Mouse (Mus musculus) retina, postnatal 1 day (tissue): ENCODE data around the gene Aimp2.

Experiments
- DNase-seq: peaks from one replicate; pipeline ENCODE4 v3.0.0-alpha.2; 2012

The Aimp2 gene

DNA sequence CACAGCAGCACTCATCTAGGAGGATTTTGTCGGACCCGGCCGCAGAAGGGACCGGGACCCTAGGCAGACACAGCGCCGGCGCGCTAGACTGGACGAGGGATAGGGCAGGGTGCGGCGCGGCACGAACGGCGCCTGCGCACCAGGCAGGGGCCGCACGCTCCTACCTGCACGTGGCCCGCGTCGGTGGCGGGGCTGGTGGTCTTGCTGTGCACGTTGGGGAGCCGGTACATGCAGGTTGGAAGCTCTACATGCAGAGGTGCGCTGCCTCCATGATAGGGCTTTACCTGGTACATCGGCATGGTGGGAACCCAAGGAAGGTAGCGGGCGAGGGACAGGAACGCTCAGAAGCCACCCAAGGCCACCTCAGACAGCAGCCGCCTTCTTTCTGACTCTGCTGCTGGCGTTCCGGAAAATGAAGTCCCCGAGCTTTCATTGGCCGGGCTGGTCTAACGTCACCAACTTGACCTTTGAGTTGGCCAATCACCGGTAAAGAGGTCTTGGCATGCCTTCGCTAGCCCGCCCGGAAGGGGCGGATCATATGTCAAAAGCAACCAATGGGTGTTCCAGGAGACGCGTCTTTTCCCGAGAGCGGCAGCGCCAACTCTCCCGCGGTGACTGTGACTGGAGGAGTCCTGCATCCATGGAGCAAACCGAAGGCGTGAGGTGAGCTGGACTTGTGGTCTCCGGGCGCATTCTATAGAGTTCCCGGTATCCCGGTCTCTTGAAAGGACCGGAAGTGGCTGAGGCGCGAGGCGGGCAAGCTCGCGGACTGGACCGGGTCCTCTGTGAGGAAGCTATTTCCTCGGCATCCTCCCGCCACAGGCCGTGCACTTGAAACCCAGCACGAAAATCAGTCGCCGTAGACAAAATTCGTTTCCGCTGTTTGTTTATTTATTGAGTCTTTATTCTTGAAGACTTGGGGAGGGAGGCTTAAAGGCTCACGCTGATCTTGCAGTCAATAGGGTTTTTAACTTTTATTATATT is at the start of gene Aimp2, which contains the start of gene Pms2:
Gene Aimp2, minus strand, starts transcription at position 431 of the 984 bp plus-strand sequence.
Gene Pms2, plus strand, starts transcription at position 548 of the 984 bp plus-strand sequence.
- DNase-seq: peak; percentile 99

DNA sequence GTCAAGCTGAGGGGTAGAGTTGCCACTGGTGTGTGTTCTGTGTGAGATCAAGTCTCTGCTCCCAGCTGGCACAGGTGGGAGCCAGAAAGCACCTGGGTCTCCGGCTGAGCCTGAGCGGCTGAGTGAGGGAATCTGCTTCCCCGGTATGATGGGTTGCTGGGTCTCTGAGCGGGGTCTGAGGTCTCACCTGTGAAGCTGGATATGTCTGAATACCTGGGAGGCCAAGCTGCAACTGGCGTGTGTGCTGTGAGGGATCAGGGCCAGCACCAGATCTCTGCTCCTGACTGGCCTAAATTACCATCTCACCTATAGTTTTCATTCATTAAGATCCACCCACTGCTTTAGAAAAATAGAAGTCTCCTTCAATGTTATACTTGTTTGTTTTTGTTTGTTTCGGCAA is 47.5 kb upstream of the Aimp2 start:
- no peak for DNase-seq

DNA sequence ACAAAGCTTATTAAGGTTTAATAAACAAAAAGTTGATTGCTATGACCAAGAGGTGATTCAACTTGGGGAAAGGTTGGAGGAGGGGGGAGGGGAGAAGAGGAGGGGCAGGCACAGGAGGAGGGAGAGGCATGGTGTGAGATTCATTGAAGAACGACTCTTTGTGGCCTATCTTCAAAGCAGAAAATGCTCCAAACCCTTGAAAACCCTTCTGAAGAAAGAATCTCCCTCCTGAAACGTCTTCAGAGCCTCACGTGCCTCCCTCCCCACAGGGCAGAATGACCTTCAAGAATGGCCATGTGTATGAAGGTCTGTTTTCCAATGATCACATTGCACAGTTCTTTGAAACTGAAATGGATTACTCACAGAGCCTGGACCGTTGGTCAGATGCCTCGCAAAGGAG is 40.4 kb upstream of the Aimp2 start:
- no peak for DNase-seq

DNA sequence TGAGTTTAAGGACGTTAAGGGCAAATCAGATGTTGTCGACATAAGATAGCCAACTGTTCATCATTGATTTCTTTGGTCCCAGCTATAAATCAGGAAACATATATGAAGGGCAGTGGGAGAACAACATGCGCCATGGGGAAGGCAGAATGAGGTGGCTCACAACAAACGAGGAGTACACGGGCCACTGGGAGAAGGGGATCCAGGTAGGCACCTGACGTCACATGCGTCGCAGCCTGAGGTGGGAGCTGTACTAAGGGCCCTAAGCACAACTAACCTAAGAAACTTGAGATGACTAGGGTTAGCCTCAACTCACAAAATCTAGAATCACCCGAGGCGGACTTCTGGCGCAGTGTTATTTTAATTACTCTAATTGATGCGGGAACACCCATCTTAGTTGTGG is 38.7 kb upstream of the Aimp2 start:
- DNase-seq: no peak

DNA sequence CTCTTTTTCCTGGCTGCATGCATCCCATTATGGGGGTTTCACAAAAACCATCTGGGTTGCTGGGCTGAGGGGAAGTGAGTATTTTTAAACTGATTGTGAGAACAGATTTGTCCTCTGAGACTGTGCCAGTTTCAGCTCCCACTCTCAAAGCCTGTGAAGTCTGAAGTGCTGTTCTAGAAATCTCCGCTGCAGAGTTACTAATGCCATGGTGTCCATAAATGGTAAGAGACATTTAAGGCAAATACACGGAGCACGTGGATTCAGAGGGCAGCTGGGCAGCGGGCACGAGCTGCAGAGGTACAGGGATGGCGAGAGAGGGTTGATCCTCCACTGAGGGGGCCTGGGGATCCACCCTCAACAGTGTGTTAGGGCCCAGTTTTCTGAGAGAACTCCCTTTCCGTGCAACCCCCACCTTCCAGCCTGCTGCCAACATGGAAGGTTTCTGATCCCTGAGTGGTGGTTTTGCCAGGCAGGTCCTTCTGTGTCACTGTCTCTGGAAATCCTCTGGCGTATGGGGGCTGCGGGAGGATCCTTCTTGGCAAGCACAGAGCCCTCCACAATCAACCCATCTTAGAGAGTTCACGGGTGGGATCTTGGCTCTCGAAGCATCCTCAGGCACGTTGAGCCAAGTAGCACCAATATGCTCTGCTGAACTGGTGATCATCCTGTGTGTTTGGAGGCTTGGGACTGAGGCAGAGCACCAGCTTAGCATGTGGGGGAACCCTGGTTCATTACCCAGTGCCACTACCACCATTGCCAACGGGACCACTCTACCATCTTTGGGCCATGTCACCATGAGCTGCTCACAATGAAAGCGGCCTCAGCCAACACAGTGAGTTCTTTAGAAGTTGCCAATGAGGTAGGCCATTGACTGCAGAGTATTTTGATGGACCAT is 33.8 kb upstream of the Aimp2 start:
- no peak for DNase-seq

DNA sequence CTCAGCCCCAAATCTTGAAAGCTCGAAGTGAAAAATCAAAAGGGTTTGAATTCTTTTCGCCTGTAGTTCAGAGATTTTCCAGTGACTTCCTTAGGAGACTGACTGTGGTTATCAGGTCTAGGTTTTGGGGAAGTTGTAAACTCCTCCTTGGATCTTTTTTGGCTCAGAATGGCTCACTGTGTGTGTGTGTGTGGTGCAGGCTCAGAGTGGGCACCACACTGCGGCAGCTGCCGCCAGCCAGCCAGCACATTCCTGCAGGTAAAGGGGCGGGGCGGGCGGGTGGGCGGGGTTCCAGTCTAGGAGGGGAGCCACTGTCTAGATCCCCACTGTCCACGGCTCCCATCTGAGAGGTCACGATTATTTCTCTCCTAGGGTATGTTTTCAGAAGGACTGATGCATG is 31.9 kb upstream of the Aimp2 start:
- DNase-seq: no peak

DNA sequence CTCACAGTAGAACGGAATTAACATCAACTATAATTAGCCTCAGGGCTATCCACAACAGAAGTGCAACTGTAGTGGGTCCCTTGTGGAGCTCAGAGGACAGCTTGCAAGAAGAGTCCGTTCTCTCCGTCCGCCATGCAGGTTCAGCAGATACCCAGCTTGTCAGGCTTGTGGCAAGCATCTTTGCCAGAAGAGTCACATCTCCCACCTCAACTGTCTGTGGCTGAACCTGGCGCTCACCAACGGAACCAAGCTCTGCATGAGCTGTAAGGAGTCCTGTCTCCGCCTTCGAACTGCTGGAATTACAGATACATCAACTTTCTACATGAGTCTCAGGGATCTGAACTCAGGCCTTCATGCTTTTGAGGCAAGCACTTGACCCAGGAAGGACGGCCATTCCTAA is 26.5 kb upstream of the Aimp2 start:
- DNase-seq: no peak

DNA sequence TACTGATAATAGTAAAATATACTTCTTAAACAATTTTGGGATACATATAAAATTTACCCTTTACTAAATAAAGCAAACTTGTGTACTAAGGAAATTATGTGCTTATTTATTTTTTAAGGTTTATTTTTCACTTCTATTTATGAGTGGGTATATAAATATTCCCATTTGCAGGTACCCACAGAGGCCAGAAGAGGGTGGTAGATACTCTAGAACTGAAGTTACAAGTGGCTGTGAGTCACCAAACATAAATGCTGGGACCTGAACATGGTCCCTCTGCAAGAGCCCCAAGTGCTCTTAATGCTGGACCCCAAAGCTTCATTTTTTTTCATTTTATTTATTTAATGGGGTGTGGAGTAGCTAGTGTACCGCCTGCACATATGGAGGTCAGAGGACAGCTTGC is 24.2 kb upstream of the Aimp2 start:
- DNase-seq: no peak

DNA sequence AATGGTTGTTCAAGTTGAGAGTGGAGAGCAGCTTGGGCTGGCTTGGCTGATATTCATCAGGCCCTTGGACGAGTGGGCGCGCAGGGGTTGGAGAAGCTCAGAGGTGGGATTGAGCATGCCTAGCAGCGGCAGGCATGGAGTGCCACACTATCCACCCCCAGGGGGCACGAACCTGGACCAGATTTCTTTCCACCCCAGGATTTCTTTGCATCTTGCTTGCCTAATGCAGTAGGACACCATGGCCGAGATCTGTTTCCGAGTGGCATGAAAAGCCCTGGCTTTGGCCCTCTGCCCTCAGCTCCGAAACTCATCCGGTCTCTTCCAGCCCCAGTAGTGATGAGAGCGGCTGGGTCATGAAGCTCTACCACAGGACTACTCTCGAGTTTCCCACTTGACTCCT is 23.8 kb upstream of the Aimp2 start:
- DNase-seq: no peak

DNA sequence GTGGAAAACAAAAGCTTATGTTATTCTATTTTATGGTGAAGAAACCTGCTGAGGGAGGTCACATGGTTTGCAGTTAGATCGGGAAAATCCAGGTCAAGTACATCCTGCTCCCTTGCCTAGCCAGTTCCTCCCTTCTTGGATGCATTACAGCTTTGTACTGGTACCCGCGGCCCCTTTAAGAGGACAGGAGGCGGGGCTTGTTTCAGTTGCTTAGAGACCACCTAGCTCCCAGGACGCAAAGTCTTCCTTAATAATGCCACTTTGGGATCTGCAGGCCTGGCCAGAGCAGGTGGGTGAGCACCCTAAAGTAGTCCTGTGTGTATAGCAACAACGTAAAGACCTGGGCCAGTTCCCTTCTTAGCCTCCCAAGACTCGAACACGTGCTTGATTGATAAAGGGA is 23.2 kb upstream of the Aimp2 start, which contains the start of gene Rsph10b:
Gene Rsph10b, plus strand, starts transcription at position 205 of the 400 bp plus-strand sequence.
- peak; percentile 39 for DNase-seq

DNA sequence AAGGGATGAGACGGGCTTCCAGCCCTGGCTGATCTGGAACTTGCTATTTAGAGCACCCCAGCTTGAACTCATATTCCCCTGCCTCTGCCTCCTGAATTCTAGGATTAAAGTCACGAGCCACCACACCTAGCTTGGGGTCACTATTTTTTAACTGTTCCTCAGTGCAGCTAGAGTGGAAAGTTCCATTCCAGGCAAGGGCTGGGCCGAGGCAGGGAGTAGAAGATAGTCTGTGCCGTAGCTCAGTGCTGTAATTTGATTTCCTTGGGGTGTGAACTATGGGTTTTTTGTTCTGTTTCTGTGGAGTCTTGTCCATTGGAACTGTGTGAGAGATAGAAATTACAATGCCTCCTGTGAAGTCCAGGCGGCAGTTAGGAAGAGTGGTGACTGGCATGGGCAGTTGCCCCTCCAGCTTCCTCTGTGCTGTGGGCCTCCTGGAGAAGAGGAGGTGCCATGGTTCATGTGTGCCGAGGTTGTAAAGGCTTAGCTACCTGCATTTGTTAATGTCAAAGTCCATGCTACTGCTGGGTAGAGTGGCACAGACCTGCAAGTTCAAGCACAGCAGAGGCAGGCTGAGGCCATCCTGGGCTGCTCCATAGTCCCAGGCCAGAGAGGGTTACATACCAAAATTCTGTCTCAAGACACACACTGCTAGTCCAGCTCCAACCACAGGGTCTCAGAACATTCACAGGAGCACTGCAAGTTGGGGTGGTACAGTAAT is 22.4 kb upstream of the Aimp2 start:
- no peak for DNase-seq

DNA sequence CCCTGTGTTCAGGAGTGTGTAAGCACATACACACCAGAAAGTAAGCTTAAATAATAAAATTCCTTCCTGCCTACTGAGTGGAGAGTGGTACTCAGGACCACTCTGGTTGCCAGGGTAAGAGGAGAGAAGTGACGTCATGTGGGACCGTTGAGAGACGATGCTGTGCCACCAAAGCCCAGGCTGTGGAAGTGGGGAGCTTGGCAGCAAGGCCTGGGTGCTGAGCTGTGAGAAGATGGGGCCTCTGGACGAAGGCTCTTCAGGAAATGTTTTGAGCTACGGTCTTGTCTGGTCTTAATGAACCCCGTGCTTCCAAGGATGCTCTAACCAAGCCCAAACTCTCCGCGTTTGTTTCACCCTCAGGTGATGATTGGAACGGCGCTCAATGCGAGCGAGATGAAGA is 21.0 kb upstream of the Aimp2 start:
- DNase-seq: no peak

DNA sequence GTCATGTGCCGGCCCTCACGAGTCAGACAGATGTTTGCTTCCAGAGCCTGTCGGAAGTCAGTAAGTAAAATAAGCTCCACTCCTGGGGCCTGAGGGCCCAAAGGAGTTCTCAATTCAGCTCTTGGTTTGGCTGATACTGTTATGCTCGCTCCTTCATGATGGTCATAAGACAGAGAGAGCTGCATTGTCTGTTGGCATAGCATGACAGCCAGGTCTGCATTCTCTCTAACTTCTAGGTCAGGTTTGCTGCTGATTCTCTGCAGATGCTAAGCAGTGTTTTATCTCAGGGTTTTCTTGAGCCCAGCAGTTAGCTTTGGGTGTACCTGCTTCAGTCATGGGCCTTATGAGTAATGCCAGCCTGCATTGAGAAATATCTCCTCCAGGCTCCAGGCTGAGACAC is 19.6 kb upstream of the Aimp2 start:
- DNase-seq: no peak

DNA sequence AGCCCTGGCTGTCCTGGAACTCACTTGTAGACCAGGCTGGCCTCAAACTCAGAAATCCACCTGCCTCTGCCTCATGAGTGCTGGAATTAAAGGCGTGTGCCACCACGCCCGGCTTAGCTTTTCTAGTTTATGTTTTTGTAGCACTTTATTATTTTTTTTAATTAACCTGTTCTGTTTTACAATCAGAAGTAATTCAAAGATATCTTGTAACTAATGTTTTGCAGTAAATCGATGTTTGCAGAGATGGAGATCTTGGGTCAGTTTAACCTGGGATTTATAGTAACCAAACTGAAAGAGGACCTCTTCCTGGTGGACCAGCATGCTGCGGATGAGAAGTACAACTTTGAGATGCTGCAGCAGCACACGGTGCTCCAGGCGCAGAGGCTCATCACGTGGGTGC is 18.2 kb upstream of the Aimp2 start, which contains the start of gene Gm42421:
Gene Gm42421, plus strand, starts transcription at position 301 of the 400 bp plus-strand sequence.
- DNase-seq: no peak

DNA sequence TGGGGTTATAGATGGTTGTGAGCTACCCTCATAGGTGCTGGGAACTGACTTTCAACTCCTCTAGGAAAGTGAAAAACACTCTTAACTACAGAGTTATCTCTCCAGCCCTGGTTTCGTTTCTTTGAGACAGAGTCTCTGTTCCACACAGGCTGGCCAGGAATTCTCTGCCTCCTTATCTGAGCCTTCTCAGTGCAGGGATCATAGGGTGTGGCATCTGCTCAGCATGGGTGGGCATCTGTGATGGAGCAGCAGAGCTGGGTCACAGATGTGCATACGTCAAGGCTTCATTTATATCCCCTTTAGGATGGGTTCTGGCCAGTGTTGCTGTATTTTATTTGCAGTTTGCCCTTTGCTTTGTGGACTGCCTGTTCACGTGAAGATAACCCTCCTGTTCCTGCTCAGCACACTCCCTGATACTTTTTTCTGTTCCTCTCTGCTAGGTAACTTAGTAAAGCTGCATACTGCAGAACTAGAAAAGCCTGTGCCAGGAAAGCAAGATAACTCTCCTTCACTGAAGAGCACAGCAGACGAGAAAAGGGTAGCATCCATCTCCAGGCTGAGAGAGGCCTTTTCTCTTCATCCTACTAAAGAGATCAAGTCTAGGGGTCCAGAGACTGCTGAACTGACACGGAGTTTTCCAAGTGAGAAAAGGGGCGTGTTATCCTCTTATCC is 15.3 kb upstream of the Aimp2 start:
- no peak for DNase-seq

DNA sequence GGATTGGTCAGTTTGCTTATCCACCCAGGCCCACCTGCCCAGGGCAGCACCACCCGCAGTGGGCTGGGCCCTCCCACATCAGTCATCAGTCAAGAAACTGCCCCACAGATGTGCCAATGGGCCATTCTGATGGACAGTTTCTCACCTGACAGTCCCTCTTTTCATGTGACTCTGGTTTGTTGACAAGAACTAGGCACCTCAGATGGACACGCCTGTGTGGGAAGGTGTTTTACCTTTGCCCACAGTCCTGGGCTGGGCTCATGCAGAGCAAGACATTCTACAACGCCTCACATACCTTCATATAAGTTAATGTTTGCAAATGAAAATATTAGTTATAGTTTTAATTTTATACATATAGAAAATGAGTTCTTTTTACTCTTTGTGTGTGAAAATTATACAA is 8.5 kb upstream of the Aimp2 start:
- DNase-seq: no peak

DNA sequence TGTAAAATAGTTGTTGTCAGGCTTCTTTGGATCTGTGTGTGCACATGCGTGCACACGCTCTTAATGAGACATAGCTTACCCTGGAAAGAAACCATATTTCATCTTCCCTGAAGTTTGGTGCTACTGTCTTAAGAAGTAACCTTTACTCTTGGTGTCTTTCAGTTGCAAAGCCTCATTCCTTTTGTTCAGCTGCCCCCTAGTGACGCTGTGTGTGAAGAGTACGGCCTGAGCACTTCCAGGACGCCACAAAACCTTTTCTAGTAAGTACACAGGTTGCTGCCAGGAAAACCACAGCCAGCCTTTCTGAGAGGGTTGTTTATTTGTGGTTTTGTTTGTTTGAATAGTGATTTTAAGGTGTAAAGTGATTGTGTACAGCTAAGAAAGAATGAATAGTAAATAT is 7.8 kb upstream of the Aimp2 start:
- peak; percentile 60 for DNase-seq

DNA sequence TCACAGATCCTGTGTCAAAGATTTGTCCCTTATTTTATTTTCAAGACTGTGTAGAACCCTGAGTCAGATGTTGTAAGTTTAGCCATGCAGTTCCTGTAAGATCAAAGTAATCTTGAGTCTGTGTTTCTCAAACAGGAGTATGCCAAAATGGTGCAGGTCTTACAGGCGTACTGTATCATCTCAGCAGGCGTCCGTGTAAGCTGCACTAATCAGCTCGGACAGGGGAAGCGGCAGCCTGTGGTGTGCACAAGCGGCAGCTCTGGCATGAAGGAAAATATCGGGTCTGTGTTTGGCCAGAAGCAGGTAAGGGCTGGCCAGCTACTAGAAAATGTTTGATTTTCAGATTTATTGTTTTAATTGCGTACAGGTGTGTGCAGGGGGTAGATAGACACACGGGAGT is 6.6 kb upstream of the Aimp2 start:
- DNase-seq: no peak

DNA sequence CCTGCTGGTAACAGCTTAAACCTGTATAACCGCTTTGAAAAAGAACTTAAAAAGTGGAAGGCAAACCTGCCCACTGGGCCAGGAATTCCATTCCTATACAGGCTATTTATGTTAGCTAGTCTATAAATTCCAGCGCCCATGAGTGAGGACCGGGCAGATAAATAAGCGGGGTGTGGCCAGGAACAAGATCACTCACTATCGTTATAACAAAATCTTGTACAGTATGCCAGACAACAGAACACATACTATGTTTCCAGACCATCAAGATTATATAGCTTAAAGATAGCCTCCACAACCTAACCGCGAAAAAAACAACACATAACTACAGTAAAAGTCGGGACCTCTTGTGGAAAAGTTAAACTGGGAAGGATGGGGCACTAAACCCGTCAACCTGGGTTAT is 721 bp downstream of the Aimp2 start:
- DNase-seq: no peak

DNA sequence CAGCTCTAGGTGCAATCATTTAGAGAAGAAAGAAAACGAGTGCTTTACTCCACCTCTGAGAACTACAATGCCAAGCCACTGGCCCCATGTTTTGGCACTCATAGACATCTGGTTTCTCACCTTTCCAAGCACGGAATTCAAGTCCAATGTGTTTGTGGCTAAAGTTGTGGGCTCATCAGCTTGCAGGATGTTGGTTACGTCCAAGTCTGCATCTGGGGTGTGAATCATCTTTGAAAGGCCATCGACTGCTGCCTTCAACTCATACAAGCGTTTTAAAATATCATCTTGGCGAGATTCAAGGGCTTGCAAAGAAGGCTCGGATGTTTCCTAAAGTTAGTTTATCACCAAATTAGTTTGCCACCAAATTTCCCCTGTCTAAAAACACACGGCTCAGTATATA is 3.2 kb downstream of the Aimp2 start:
- no peak for DNase-seq

DNA sequence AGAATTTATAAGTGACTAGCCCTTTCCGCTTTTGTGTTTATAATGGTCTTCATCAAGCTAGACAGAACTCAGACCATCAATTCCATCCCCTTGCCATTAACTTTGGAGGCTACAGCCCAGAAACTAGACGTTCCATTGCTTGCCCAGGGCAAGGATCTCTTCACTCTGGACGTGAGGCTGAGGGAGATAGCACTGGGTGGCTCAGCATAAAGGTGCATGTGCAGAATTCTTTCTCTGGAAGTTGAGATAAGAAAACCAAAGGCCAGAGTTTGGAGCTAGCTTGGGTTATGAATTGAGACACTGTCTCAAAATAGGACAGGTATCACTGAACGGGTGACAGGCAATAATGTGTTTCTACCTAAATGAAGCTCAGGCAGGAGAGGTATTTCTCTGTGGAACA is 5.8 kb downstream of the Aimp2 start:
- no peak for DNase-seq

DNA sequence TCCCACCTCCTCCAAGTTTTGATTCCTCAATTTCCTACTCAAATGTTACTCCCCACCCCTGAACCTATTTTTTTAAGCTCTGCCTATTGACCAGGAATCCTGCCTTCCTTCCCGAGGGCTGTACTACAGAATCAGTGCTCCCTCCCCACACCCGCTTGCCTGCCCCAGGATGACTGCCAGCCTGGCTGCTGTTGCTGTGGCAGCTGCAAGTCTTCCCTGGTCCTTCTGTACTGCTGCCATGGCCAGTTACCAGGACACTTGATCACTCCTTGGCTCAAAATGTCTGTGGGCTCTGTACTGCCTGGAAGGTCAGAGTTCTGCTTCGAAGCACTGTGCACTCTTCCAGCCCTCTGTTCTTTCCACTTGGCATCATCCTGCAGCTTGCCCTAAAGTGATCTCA is 7.5 kb downstream of the Aimp2 start:
- DNase-seq: no peak
